Mouse (Mus musculus) CH12.LX (cell line): Measurements from ENCODE around the gene Lztr1. TPM values are rescaled to one million over a fixed set of nuclear protein-coding genes. Genes with fewer than 3 reads are reported as not detected.

Experiments
- DNase-seq: peaks from one replicate; pipeline ENCODE4 v3.0.0-alpha.2; 2013; ENCODE audit errors: extremely low read depth
- H3K27ac ChIP-seq: 2 replicates; pipeline ENCODE4 v1.5.1; 2012; ENCODE audit warnings: low read depth, mild to moderate bottlenecking, control low read depth, moderate library complexity; ENCODE audit not compliant: insufficient read depth
- H3K27me3 ChIP-seq: replicated peaks from 2 replicates; pipeline ENCODE3; 2012; ENCODE audit warnings: inconsistent platforms
- H3K36me3 ChIP-seq, 2 experiments: replicated peaks in 1 of 2; 2 replicates each; pipeline versions ENCODE3 to v1.6.1; 2012; ENCODE audit warnings: inconsistent platforms in 1 of 2, low read length in 1 of 2, mild to moderate bottlenecking in 1 of 2, mixed read lengths in 1 of 2, moderate library complexity in 1 of 2; ENCODE audit not compliant: control insufficient read depth in 1 of 2, insufficient read depth in 1 of 2
- H3K4me1 ChIP-seq, 2 experiments: 2 replicates each; pipeline ENCODE4 v1.6.1; 2012; ENCODE audit warnings: inconsistent platforms in 1 of 2, moderate library complexity in 1 of 2; ENCODE audit not compliant: insufficient read depth in 2 of 2, control insufficient read depth in 1 of 2
- H3K4me2 ChIP-seq: 2 replicates; pipeline ENCODE4 v1.6.1; 2012; ENCODE audit warnings: low read depth, mild to moderate bottlenecking, control low read depth; ENCODE audit not compliant: poor library complexity, insufficient read depth, severe bottlenecking
- H3K4me3 ChIP-seq, 3 experiments: fragments of 150-350 bp in 1 of 3; sonication (generic) in 1 of 3; replicated peaks in 1 of 3; 2 replicates each; pipeline versions ENCODE3 to v1.5.1; 2011 to 2012; ENCODE audit warnings: low read depth in 2 of 3, low read length in 2 of 3, mild to moderate bottlenecking in 2 of 3, moderate library complexity in 2 of 3, control low read depth in 1 of 3, improper control_type of control experiment in 1 of 3, inconsistent platforms in 1 of 3, mixed read lengths in 1 of 3; ENCODE audit not compliant: poor library complexity in 1 of 3
- H3K79me2 ChIP-seq: replicated peaks from 2 replicates; pipeline ENCODE4 v1.6.1; 2012; ENCODE audit warnings: mild to moderate bottlenecking, moderate library complexity; ENCODE audit not compliant: control insufficient read depth, poor library complexity, insufficient read depth, severe bottlenecking; ENCODE audit errors: extremely low read depth
- H3K9ac ChIP-seq: 2 replicates; pipeline ENCODE4 v1.6.1; 2012; ENCODE audit warnings: low read depth, mild to moderate bottlenecking, control low read depth, moderate library complexity; ENCODE audit not compliant: insufficient read depth
- H3K9me3 ChIP-seq: replicated peaks from 2 replicates; pipeline ENCODE3; 2012; ENCODE audit warnings: low read length, inconsistent platforms, mixed read lengths
- BHLHE40 ChIP-seq: IDR thresholded peaks from 2 replicates; pipeline ENCODE4 v1.6.1; 2011; ENCODE audit warnings: mild to moderate bottlenecking, low read depth, low read length, improper control_type of control experiment
- CHD2 ChIP-seq: IDR thresholded peaks from 2 replicates; pipeline ENCODE4 v1.6.1; 2011; ENCODE audit warnings: low read length, improper control_type of control experiment
- E2F4 ChIP-seq: IDR thresholded peaks from 2 replicates; pipeline ENCODE4 v1.6.1; 2011; ENCODE audit warnings: low read depth, low read length, improper control_type of control experiment; ENCODE audit not compliant: insufficient replicate concordance
- ELF1 ChIP-seq: IDR thresholded peaks from 2 replicates; pipeline ENCODE4 v1.6.1; 2014; ENCODE audit warnings: low read depth, mild to moderate bottlenecking, inconsistent platforms, low read length, improper control_type of control experiment
- ETS1 ChIP-seq: conservative IDR thresholded peaks from 2 replicates; pipeline ENCODE4 v1.6.1; 2012; ENCODE audit warnings: low read depth, mild to moderate bottlenecking, inconsistent platforms, low read length, improper control_type of control experiment, moderate library complexity
- IRF4 ChIP-seq: IDR thresholded peaks from 2 replicates; pipeline ENCODE4 v1.6.1; 2014; ENCODE audit warnings: low read depth, mild to moderate bottlenecking, inconsistent platforms, low read length, improper control_type of control experiment
- JUN ChIP-seq: IDR thresholded peaks from 2 replicates; pipeline ENCODE4 v1.6.1; 2011; ENCODE audit warnings: low read depth, mild to moderate bottlenecking, low read length, improper control_type of control experiment, moderate library complexity; ENCODE audit not compliant: insufficient read depth
- MAZ ChIP-seq: IDR thresholded peaks from 2 replicates; pipeline ENCODE4 v1.6.1; 2012; ENCODE audit warnings: low read depth, mild to moderate bottlenecking, inconsistent platforms, low read length, improper control_type of control experiment, moderate library complexity
- MXI1 ChIP-seq: IDR thresholded peaks from 2 replicates; pipeline ENCODE4 v1.6.1; 2011; ENCODE audit warnings: mild to moderate bottlenecking, low read depth, low read length, improper control_type of control experiment
- NELFE ChIP-seq: IDR thresholded peaks from 2 replicates; pipeline ENCODE4 v1.6.1; 2011; ENCODE audit warnings: low read depth, low read length, improper control_type of control experiment
- PAX5 ChIP-seq: IDR thresholded peaks from 2 replicates; pipeline ENCODE4 v1.6.1; 2012; ENCODE audit warnings: low read length, inconsistent platforms, mixed read lengths
- POLR2AphosphoS2 ChIP-seq: IDR thresholded peaks from 2 replicates; pipeline ENCODE4 v1.6.1; 2011; ENCODE audit warnings: low read depth, low read length, improper control_type of control experiment
- RAD21 ChIP-seq: IDR thresholded peaks from 2 replicates; pipeline ENCODE4 v1.6.1; 2011; ENCODE audit warnings: low read depth, mild to moderate bottlenecking, low read length, improper control_type of control experiment, moderate library complexity
- SIN3A ChIP-seq: IDR thresholded peaks from 2 replicates; pipeline ENCODE4 v1.6.1; 2012; ENCODE audit warnings: low read length, improper control_type of control experiment, inconsistent platforms
- SMC3 ChIP-seq: IDR thresholded peaks from 2 replicates; pipeline ENCODE4 v1.6.1; 2011; ENCODE audit warnings: low read depth, low read length, improper control_type of control experiment
- TBP ChIP-seq: conservative IDR thresholded peaks from 2 replicates; pipeline ENCODE4 v1.6.1; 2011; ENCODE audit warnings: low read depth, low read length, improper control_type of control experiment
- TCF12 ChIP-seq: IDR thresholded peaks from 2 replicates; pipeline ENCODE4 v1.6.1; 2014; ENCODE audit warnings: low read depth, mild to moderate bottlenecking, inconsistent platforms, low read length, improper control_type of control experiment
- UBTF ChIP-seq: IDR thresholded peaks from 2 replicates; pipeline ENCODE4 v1.6.1; 2012; ENCODE audit warnings: low read depth, mild to moderate bottlenecking, inconsistent platforms, low read length, improper control_type of control experiment, moderate library complexity
- USF1 ChIP-seq: IDR thresholded peaks from 2 replicates; pipeline ENCODE4 v1.6.1; 2014; ENCODE audit warnings: low read depth, mild to moderate bottlenecking, inconsistent platforms, low read length, improper control_type of control experiment
- USF2 ChIP-seq: conservative IDR thresholded peaks from 2 replicates; pipeline ENCODE4 v1.6.1; 2011; ENCODE audit warnings: low read depth, low read length, improper control_type of control experiment
- ZMIZ1 ChIP-seq: IDR thresholded peaks from 2 replicates; pipeline ENCODE4 v1.6.1; 2012; ENCODE audit warnings: low read depth, mild to moderate bottlenecking, inconsistent platforms, low read length, improper control_type of control experiment
- ZNF384 ChIP-seq: IDR thresholded peaks from 2 replicates; pipeline ENCODE4 v1.6.1; 2012; ENCODE audit warnings: low read depth, low read length, improper control_type of control experiment, inconsistent platforms
- dilution Hi-C: fragments of 300-500 bp; cut with MboI; formaldehyde crosslinking; loops from 2 replicates; pipeline ENCODE4 v1.14.3; 2020; ENCODE audit warnings: low sequenced_read_pairs; ENCODE audit not compliant: extremely low pct_unique_long_range_greater_than_20kb, extremely low pct_ligation_motif_present
- in situ Hi-C: fragments of 300-500 bp; cut with MboI; formaldehyde crosslinking; loops from 3 replicates; pipeline ENCODE4 v1.14.3; 2019; ENCODE audit warnings: low sequenced_read_pairs, low pct_ligation_motif_present, low pct_unique_long_range_greater_than_20kb, mixed read lengths
- polyA plus RNA-seq: library from polyadenylated mRNA; unstranded; fragments of >175 nt; gene quantifications from 2 replicates; pipeline ENCODE4 v1.2.1, GENCODE M21; 2012; ENCODE audit warnings: low read depth; ENCODE audit not compliant: insufficient read length
- total RNA-seq, 2 experiments: library from RNA; depleted of rRNA; stranded (reverse); fragments of 300-350 nt in 1 of 2; fragments of >200 nt in 1 of 2; gene quantifications; 2 replicates each; pipeline ENCODE4 v1.2.3; 2012 to 2014

Lztr1 gene
- total and polyA plus RNA-seq, 3 experiments = 110 to 138 (median 111) TPM

DNA sequence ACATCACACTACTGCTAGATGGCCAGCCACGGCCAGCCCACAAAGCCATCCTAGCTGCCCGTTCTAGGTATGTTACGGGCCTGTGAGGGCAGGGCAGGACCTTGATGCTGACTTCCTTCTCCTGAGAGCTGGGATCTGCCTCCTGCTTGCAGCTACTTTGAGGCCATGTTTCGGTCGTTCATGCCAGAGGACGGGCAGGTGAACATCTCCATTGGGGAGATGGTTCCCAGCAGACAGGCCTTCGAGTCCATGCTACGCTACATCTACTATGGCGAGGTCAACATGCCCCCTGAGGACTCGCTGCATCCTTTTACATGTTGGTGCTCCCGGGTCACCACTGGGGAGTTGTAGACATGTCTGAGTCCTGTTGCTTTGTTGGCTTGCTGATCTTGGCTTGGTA is 15.7 kb downstream of the Lztr1 start:
- Histone ChIP-seq H3K4me1 (peaks cover 5 to 29% of the 10 kb centered on the region in 2 experiments; a peak in 3 of 4 replicates), H3K4me2 (no peak overlapping the region), H3K9ac (no peak overlapping the region), H3K4me3 (no peak overlapping the region), H3K79me2 (no peaks in the 10 kb centered on the region; the same call in 1 of the 2 replicates), H3K27ac (no peak overlapping the region), H3K36me3 (peaks cover 95 to 98% of the 10 kb centered on the region in 2 experiments), H3K9me3 (no peaks in the 10 kb centered on the region), H3K27me3 (no peaks in the 10 kb centered on the region)
- dilution Hi-C loops = no loop called here
- TF ChIP-seq USF1 (no peak), NELFE (no peak), MAZ (no peak), PAX5 (no peak), UBTF (no peak), ELF1 (no peak), CHD2 (no peak), BHLHE40 (no peak), SIN3A (no peak), SMC3 (no peak), ZMIZ1 (no peak), USF2 (no peak), E2F4 (no peak), ETS1 (no peak), TBP (no peak)
- in situ Hi-C loops = no loop called here
- DNase-seq = no peak

DNA sequence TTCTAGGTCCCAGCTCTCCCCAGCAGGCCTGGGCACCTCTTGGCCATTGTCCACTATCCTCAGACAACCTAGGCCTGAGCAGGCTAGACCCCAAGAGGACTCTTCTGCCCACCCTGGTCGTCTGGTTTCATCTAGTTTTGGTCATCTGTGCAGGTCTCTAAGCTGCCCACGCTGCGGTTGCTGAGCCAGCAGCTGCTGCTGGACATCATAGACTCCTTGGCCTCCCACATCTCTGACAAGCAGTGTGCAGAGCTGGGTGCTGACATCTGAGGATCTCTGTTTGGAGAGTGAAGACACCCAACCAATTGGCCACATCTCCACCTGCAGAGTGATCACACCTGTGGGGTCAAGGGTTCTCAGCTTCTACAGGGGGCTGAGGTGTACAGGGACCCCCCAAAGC is 17.0 kb downstream of the Lztr1 start:
- in situ Hi-C loops = no loop called here
- no peak for TF ChIP-seq MXI1
- TF ChIP-seq JUN = no peak
- TF ChIP-seq MAZ = no peak
- no peak for TF ChIP-seq USF2
- TF ChIP-seq TCF12 = no peak
- no peak for TF ChIP-seq POLR2AphosphoS2
- no peak for TF ChIP-seq ETS1
- no peak for TF ChIP-seq ZNF384
- TF ChIP-seq SIN3A = no peak
- TF ChIP-seq IRF4 = no peak
- no peak for TF ChIP-seq RAD21
- Histone ChIP-seq H3K4me3 (no peak overlapping the region), H3K4me2 (no peak overlapping the region), H3K4me1 (peaks cover 7 to 36% of the 10 kb centered on the region in 2 experiments; a peak in 3 of 4 replicates), H3K27ac (no peak overlapping the region), H3K36me3 (peaks cover 81 to 84% of the 10 kb centered on the region in 2 experiments), H3K27me3 (no peaks in the 10 kb centered on the region), H3K79me2 (peaks cover 11% of the 10 kb centered on the region; the same call in 1 of the 2 replicates), H3K9ac (no peak overlapping the region), H3K9me3 (no peaks in the 10 kb centered on the region)
- DNase-seq = no peak
- dilution Hi-C loops = no loop called here
